Mouse (Mus musculus) kidney, postnatal 14 days (tissue): Measurements from ENCODE around the gene Glyctk.

Source experiments
- DNase-seq: peaks from one replicate; pipeline ENCODE4 v3.0.0; 2022; ENCODE audit warnings: mixed read lengths

Glyctk gene

DNA sequence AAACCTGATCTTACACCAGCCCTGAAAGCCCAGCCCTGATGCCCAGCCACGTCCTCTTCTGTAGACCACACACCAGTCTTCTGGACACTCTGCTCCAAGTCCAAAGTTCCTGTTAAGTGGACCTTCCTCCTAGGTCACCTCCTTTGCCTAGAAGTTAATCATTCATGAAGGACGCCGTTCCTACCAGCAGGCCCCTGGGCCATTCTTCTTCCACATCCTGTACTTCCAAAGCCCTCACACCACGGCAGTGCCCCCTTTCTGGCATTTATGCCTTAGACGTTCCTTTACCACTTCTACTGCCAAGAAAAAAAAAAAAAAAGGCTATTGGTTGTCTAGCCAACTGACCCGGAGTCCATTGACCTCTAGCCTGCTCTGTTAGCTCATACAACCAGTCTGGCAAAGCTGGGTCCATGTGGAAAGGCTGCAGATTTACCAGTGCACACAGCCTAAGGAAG is at the start of gene Glyctk:
Gene Glyctk, minus strand, starts transcription at position 102 of the 455 bp plus-strand sequence.
- DNase-seq: peak; percentile 77

- no peak for DNase-seq
Measured at GRCm38 (mm10) chr9:106206515-106206914, 48.6 kb upstream of the Glyctk start.

DNA sequence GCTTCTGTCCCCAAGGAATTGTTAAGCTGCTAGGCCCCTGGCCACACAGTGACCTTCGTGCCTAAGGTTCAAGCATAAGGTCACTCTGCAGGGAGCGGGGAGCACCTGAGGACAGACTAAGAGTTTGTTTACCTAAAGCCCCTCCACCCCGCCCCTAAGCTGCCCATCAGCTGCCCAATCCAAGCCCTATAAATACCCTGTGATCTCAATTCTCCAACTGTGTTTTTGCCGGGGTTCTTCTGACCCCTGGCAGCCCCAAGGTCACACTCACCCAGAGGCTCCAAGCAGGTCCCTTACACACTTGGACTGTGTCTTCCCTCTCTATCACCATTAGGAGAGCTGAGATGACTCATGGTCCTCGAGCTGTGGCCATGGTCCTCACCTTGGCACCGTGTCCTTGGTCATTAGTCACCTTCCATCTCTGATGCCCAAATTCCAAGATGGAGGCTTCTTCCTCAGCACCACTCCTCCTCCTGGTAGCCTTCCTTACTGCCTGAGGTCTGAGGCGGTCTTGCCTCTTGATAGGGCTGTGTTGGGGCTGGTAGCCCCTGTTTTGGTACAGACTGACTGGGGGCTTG is 47.9 kb upstream of the Glyctk start:
- DNase-seq: no peak

- no peak for DNase-seq
Measured at GRCm38 (mm10) chr9:106203990-106204851, 46.3 kb upstream of the Glyctk start.

GRCm38 (mm10) chr9:106202819-106203636 is 45.1 kb upstream of the Glyctk start, which contains the start of gene Twf2:
Gene Twf2, plus strand, starts transcription at chr9:106203108.
- DNase-seq: peak; percentile 95

GRCm38 (mm10) chr9:106201895-106202294 is 44.0 kb upstream of the Glyctk start:
- no peak for DNase-seq

- DNase-seq: no peak
Measured at GRCm38 (mm10) chr9:106199535-106200272, 41.8 kb upstream of the Glyctk start, which contains the start of gene Ppm1m. Gene Ppm1m, minus strand, starts transcription at chr9:106199746.

- peak; percentile 90 for DNase-seq
Measured at GRCm38 (mm10) chr9:106198962-106199458, 41.1 kb upstream of the Glyctk start.

DNA sequence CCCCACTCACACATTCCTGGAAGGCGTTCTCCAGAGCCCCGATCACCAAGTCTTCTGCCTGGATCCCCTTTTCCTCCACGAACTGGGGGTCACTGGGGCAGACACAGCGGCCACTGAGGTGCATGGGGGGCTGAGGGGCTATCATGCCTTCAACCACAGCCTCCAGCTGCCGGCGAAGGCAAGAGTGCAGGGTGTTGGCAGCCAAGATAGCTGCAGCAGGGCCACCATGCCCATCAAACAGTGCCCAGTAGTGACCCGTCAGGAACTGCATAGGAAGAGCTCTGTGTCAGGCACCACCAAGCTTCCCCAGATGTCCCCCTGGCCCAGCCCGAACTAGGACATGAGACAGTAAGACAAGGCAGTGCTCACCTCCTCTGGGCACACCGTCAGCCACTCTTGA is 39.8 kb upstream of the Glyctk start:
- no peak for DNase-seq

- DNase-seq: no peak
Measured at GRCm38 (mm10) chr9:106197081-106197713, 39.3 kb upstream of the Glyctk start.

- DNase-seq: no peak
Measured at GRCm38 (mm10) chr9:106195693-106196092, 37.8 kb upstream of the Glyctk start.

DNA sequence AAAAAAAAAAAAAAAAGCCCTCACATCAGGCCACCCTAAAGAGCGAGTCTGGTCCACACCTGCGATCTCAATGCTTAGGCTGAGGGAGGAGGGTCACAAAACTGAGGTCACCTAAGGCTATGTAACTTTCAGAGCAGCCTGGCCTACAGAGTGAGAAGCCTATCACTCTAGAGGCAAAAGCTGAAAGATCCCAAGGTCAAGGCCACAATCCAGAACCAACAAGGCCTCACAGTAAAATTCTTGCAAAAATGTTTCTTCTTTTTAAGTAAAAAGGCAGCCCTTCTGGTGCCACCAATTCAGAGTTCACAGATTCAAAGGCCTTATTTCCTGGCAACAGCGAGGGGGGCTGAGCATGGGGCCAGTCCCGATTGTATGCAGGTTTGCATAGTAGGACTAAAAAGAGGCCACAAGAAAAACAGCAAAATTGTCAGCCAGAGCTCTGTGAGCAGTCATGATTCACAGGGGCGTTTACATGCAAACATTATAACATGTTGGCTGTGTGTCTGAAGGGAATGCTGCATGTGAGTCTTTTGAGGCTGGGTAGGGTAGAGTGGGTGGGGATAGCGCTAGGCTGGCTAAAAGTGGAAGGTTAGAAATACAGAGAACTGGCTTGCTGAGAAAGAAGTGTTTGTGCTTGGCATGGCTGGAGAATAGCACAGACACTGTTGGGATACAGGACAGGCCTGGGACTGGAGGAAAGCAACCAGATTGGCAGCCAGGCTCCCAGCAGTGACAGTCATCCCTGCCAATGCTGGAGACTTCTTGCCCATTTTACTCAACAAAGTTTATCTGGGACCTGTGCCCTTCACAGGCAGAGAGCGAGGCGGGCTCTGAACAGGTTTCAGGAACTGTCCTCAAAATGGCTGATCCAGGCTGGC is 36.2 kb upstream of the Glyctk start:
- DNase-seq: no peak

DNA sequence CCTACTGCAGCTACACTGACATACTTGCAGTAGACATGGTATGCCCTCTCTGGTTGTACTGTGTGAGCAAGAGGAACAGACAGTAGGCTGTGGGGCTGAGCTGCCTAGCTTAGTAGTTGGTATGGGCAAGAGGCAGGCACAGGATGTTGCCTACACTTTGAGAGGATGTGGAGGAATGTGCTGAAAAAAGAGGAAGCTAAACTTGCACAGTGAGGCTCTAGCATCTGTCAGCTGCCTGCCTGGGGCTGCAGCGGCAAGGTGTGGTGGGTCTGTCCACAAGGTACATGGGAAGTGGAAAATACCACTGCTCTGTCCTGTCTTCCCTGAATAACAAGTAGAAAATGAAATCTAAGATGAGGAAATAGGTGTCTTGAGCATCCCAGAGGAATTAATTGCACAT is 35.1 kb upstream of the Glyctk start:
- no peak for DNase-seq

DNA sequence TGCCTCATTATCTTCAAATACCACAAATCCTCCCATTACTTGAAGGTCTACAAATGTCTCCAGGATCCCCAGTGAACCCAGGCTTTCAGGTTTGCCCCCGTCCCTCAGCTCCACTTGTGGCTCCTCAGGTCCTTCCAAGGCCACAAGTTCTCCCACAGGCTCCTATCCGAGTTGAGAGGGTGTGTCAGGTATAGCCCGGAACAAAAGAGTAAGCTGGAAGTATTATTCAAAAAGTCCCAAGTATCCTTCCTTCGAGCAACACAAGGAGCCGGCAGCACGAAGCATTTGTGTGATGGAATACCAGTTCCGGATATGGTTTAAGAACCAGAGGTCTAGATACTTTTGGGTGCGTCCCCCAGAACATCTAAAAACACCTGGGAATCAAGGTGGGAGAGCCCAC is 34.1 kb upstream of the Glyctk start:
- no peak for DNase-seq

DNA sequence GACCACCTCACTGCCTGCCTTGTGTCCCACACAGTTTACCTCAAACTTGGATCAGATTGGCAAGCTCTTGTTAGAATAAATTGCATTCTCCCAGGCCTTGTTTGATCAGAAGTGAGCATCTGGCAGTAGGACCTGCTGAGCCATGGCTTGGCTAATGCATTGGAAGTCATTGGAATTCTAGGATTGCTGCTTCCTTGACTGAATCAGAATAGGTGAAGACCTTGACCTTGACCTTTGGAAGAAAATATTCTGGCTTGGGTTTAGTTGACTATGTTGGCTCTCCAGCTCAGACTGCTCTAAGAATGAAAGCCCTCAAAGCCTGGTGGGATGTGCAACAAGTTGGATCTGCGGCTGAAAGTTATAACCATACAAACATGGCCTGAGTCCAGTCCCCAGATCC is 33.4 kb upstream of the Glyctk start:
- DNase-seq: no peak

DNA sequence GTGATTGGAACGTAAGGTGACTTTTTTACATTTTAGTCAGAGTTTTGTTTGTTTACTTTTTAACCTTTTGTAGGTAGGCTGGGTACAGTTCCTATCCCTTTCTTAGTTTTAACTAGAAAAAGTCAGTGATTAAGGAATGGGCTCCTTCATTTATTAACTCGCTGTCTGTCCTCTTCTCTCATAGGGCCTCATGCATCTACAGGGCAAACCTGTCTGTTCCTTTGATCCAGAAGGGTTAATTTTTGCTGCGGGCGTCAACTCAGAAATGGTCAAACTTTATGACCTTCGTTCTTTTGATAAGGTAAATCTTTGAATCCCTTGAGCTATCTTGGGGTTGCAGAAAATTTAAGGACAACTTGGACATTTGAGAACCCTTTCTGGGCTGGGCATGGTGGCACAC is 26.1 kb upstream of the Glyctk start:
- DNase-seq: no peak

DNA sequence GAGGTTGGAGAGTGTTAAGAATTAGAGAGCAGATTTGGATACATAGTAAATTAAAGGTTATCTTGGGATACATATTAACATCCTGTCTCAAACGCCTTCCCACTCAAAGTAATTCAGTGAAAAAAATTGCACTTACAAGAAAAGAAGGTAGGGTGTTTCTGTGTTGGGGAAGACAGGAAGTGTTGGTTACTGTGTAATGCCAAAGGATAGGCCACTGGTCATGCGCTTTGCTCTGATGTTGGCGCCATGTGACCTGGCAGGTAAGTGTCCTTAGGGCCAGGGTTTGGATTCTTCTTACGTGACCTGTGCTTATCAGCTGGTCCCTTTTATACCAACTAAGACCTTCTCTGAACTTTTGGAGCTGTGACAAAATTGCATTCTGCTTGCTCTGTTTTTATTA is 24.2 kb upstream of the Glyctk start:
- no peak for DNase-seq

GRCm38 (mm10) chr9:106179964-106180363 is 22.0 kb upstream of the Glyctk start:
- DNase-seq: no peak

GRCm38 (mm10) chr9:106179454-106179853 is 21.5 kb upstream of the Glyctk start:
- no peak for DNase-seq

DNA sequence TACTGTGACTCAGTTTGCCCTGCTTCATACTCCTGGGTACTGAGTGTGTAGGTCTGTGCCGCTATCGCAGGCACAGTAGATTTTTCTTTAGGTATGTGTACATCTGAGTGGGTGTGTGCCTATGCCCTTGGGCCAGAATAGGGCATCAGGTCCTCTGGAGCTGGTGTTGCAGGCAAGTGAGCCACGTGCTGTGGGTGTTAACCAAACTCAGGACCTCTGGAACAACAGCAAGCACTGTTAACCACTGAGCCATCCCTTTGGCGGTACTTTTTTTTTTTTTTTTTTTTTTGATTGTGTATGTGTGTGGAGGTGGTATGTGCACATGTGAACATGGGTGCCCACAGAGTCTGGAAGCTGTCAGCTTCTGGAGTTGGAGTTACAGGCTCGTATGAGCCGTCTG is 19.9 kb upstream of the Glyctk start:
- no peak for DNase-seq

DNA sequence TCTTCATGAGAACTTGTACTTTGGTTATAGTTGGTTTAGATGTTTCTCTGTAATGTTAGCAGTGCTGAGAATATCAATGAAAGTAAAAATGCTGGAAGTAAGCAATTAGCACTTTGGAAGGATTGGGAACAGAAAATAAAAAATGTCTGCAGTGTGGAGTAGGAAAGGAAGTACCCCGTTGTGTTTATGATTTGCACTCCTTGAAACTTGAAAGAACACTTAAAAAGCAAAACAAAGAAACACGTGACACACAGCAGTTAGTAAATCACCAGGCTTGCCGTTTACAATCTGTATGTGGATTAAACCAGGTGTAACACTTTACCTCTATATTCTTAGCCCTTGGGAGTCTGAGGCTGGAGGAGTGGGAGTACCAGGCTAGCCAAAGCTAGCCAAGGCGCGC is 18.8 kb upstream of the Glyctk start:
- no peak for DNase-seq
